Mouse (Mus musculus) macrophage (primary cell): ENCODE data around the gene Kmt5c. TPM values are rescaled to one million over a fixed set of nuclear protein-coding genes. Genes with fewer than 3 reads are reported as not detected.
A peak's percentile ranks its signal among the peaks of the same experiment; 100 is the strongest.

Source experiments
- H3K27ac ChIP-seq: fragments of 350-480 bp; formaldehyde crosslinking; 2 replicates; pipeline ENCODE4 v1.9.0; 2021
- H3K36me3 ChIP-seq: fragments of 350-480 bp; formaldehyde crosslinking; 2 replicates; pipeline ENCODE4 v1.9.0; 2021; ENCODE audit errors: inconsistent target
- H3K4me3 ChIP-seq: fragments of 350-480 bp; formaldehyde crosslinking; 2 replicates; pipeline ENCODE4 v1.9.0; 2021; ENCODE audit errors: inconsistent target
- H3K79me2 ChIP-seq: fragments of 350-480 bp; formaldehyde crosslinking; 2 replicates; pipeline ENCODE4 v1.9.0; 2021; ENCODE audit errors: inconsistent target
- WGBS: methylation state at CpG from one replicate; pipeline ENCODE4 v1.1.7; 2026; ENCODE audit warnings: inconsistent platforms; ENCODE audit not compliant: missing documents; 5-methylcytosine and 5-hydroxymethylcytosine counted together
- polyA plus RNA-seq: library from polyadenylated mRNA; stranded (reverse); fragments of 250-400 nt; gene quantifications from 3 replicates; pipeline ENCODE4 v1.2.4, GENCODE M21; 2018; ENCODE audit warnings: inconsistent platforms

Kmt5c gene
- polyA plus RNA-seq, 1 experiment from 2014 or later: 19.4 TPM

DNA sequence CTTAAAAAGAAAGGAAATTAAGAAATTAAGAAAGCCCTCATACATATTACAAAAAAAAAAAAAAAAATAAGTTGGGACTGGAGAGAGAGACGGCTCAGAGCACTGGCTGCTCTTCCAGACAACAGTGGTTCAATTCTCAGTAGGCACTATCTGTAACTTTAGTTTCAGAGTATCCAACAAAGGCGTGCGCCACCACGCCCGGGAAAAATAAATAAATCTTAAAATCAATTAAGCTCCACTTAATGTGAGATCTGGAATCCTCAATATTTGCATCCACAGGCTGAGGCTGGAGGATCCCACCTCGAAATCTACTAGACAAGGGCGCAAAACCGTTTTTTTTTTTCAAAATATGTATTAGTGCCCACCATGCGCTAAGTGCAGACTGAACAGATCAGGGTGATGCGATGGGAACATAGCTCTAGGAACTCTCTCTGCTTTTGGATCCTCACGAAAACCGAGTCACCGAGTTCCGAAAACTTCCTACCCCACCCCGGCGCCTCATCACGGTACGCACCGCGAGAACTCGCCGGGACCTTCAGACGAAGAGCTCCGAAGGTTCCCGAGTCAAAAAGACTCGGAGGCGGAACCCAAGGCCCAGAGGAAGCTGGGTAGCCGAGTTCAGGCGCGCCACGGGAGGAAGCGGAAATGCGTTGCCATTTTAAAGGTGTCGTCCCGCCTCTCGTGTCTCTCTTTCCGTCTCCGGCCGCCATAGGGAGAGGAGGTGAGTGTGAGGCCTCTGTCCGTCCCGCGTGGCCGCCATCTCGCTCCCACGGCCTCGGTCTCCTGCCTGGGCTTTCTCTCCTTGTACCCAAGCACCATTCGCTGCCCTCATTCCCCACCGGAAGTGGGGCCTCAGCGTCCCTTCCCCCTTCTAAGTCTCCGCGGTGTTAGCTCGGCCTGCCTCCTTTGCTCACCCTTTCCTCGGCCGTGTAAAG is 52.6 kb downstream of the Kmt5c start, which contains the start of gene Rpl28:
Gene Rpl28, plus strand, starts transcription at position 597 of the 935 bp plus-strand sequence.
- peak within 1 kb of the TSS; percentile 95 for H3K4me3 ChIP-seq
- H3K27ac ChIP-seq: peak within 1 kb of the TSS; percentile 85
- peaks cover 18% of the 10 kb centered on the region for H3K79me2 ChIP-seq
- H3K36me3 ChIP-seq: peaks cover 21% of the 10 kb centered on the region
- WGBS: 2% methylated on average over 47 of the region's 54 CpGs

DNA sequence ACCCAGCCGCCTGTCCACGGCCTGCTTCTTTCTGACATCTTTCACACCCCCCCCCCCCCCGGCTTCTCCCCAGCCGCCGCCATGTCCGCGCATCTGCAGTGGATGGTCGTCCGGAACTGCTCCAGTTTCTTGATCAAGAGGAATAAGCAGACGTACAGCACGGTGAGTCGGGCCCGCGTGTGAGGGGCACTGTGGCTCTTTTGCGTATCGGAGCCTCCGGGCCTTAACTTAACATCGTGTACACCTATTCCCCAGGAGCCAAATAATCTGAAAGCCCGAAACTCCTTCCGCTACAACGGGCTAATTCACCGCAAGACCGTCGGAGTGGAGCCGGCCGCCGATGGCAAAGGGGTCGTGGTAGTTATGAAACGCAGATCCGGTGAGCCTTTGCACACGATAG is 53.3 kb downstream of the Kmt5c start:
- peak overlapping the region; percentile 95 for H3K4me3 ChIP-seq
- under 1% methylated on average over 26 of the region's 31 CpGs for WGBS
- H3K79me2 ChIP-seq: peaks cover 18% of the 10 kb centered on the region
- H3K36me3 ChIP-seq: peaks cover 21% of the 10 kb centered on the region
- peak overlapping the region; percentile 85 for H3K27ac ChIP-seq

DNA sequence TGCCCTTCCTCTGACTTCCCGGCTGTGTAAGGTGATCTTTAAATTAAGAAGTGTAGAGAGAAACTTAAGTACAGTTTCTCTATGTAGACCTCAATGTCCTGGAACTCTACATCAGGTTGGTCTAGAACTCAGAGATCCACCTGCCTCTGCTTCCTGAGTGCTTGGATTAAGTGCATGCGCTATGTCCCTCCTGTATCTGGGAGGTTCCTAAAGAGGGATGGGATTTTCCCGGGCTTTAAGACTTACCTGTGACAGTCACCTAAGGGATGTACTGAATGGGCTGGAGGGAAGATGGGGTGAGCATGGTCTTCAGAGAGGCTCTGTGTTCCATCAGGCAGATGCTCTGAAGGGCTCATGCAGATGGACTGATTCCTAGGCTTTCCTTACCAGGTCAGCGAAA is 53.8 kb downstream of the Kmt5c start:
- 40% methylated on average over 4 of the region's 4 CpGs for WGBS
- peak overlapping the region; percentile 85 for H3K27ac ChIP-seq
- peaks cover 21% of the 10 kb centered on the region for H3K36me3 ChIP-seq
- H3K4me3 ChIP-seq: peak overlapping the region; percentile 95
- H3K79me2 ChIP-seq: peaks cover 18% of the 10 kb centered on the region

DNA sequence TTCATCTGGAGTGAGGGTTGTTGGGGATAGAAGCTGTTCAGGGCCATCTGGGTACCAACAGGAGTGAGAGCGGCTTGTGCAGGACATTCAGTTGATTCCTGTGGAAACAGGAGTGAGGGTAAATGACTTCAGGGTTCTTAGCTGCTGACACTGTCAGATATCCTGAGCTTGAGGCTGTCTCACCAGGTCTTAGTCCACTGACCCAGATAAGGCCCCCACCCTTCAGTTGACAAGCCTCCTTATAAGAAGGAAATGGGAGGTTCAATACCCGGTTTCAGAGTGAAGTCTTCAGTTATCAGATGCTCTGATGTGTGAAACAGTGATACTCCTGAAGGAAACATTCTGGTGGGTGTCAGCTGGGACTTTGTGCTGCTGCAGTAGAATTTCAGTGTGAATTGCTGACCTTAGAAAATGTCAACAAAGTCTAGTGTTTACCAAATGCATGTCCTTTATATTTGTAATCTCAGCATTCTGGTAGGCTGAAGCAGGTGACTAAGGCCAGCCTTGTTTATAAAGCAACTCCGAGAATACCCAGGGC is 54.8 kb downstream of the Kmt5c start:
- Histone ChIP-seq H3K4me3 (no peak overlapping the region), H3K36me3 (peaks cover 21% of the 10 kb centered on the region), H3K27ac (no peak overlapping the region), H3K79me2 (peaks cover 18% of the 10 kb centered on the region)
- 69% methylated on average over 3 of the region's 3 CpGs for WGBS

DNA sequence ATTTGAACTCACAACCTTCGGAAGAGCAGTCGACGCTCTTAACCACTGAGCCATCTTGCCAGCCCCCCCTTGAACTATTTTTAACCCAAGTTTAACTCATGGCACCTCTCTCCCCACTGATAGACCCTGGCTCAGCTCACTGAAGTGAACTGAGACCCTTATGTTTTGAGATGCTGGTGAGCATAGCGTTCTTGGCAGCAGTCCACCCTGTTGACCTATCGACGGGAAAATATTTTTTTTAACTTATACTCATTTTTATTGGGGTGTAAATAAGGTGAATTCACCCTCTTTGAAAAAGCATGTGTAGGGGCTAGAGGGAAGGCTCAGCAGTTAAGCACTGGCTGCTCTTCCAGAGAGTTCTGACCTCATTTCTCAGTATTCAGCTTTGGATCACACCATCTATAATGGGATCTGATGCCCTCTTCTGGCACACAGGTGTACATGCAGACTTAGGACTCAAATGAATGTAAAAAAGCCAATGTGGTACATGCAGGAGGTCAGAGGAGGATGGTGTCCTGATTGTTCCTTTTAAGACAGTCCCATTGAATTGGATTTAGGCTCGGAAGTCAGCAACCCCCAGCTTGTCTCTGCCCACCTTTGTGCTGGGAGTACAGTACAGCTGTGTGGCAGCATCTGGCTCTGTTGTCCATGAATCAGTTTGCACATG is 56.0 kb downstream of the Kmt5c start:
- Histone ChIP-seq H3K4me3 (no peak overlapping the region), H3K36me3 (peaks cover 21% of the 10 kb centered on the region), H3K27ac (no peak overlapping the region), H3K79me2 (peaks cover 18% of the 10 kb centered on the region)
- 75% methylated on average over 7 of the region's 7 CpGs for WGBS

Other genes starting within 250 kb of the Kmt5c start
- 102 to 126 TPM (median 108 TPM) in 3 replicates for gene Ppp1r12c, start 238.4 kb upstream of the Kmt5c start, polyA plus RNA-seq
- 2.4 to 3.6 TPM (median 3.2 TPM) in 3 replicates for gene Tnnt1, start 223.7 kb upstream of the Kmt5c start, polyA plus RNA-seq
- gene Tnni3, start 215.9 kb upstream of the Kmt5c start, polyA plus RNA-seq: 0.57 to 2.9 TPM (median 2.8 TPM) in 3 replicates
- 2.2 to 5.6 TPM (median 2.3 TPM) in 3 replicates for gene Dnaaf3, start 207.7 kb upstream of the Kmt5c start, polyA plus RNA-seq
- gene Syt5, start 192.6 kb upstream of the Kmt5c start, polyA plus RNA-seq: not detected in 3 replicates
- gene Ptprh, start 136.1 kb upstream of the Kmt5c start, polyA plus RNA-seq: not detected in 3 replicates
- 1.4 to 2.3 TPM (median 2.1 TPM) in 3 replicates for gene Tmem86b, start 108.7 kb upstream of the Kmt5c start, polyA plus RNA-seq
- 68.2 to 77.4 TPM (median 74.2 TPM) in 3 replicates for gene Ppp6r1, start 81.1 kb upstream of the Kmt5c start, polyA plus RNA-seq
- gene Hspbp1, start 55.0 kb upstream of the Kmt5c start, polyA plus RNA-seq: 13.6 to 44.2 TPM (median 27.9 TPM) in 3 replicates
- 0.07 TPM in 1 of 3 replicates, not detected in the others for gene Brsk1, start 49.5 kb upstream of the Kmt5c start, polyA plus RNA-seq
- gene Tmem150b, start 14.9 kb upstream of the Kmt5c start, polyA plus RNA-seq: 1.2 to 4.1 TPM (median 2.5 TPM) in 3 replicates
- gene Cox6b2, start 13.0 kb downstream of the Kmt5c start, polyA plus RNA-seq: 1.3 TPM in 1 of 3 replicates, not detected in the others
- not detected in 3 replicates for gene Fam71e2, start 31.2 kb downstream of the Kmt5c start, polyA plus RNA-seq
- not detected in 3 replicates for gene Il11, start 42.7 kb downstream of the Kmt5c start, polyA plus RNA-seq
- not detected in 3 replicates for gene Tmem190, start 42.8 kb downstream of the Kmt5c start, polyA plus RNA-seq
- gene Tmem238, start 49.5 kb downstream of the Kmt5c start, polyA plus RNA-seq: 0.67 to 1.6 TPM (median 0.70 TPM) in 3 replicates
- gene Rpl28, start 52.8 kb downstream of the Kmt5c start, polyA plus RNA-seq: 395 to 534 TPM (median 483 TPM) in 3 replicates
- 69.0 to 174 TPM (median 124 TPM) in 3 replicates for gene Ube2s, start 72.5 kb downstream of the Kmt5c start, polyA plus RNA-seq
- not detected in 3 replicates for gene Shisa7, start 104.6 kb downstream of the Kmt5c start, polyA plus RNA-seq
- 6.2 to 11.2 TPM (median 10.2 TPM) in 3 replicates for gene Isoc2b, start 130.1 kb downstream of the Kmt5c start, polyA plus RNA-seq
- 9.6 to 13.3 TPM (median 13.0 TPM) in 3 replicates for gene Isoc2a, start 137.0 kb downstream of the Kmt5c start, polyA plus RNA-seq
- not detected in 3 replicates for gene Gm36210, start 166.4 kb downstream of the Kmt5c start, polyA plus RNA-seq
- gene Zfp628, start 175.1 kb downstream of the Kmt5c start, polyA plus RNA-seq: 3.1 to 5.6 TPM (median 4.4 TPM) in 3 replicates
- gene Nat14, start 181.9 kb downstream of the Kmt5c start, polyA plus RNA-seq: 0.15 to 1.1 TPM (median 0.17 TPM) in 3 replicates
- gene Ssc5d, start 185.7 kb downstream of the Kmt5c start, polyA plus RNA-seq: 0.13 to 0.33 TPM (median 0.28 TPM) in 3 replicates
- 0.36 to 1.8 TPM (median 1.1 TPM) in 3 replicates for gene Sbk2, start 224.3 kb downstream of the Kmt5c start, polyA plus RNA-seq
- not detected in 3 replicates for gene Sbk3, start 231.1 kb downstream of the Kmt5c start, polyA plus RNA-seq